Mouse (Mus musculus) limb, embryonic 15.5 days (tissue): Measurements from ENCODE around the gene Hnrnpm. TPM values are rescaled to one million over a fixed set of nuclear protein-coding genes. Genes with fewer than 3 reads are reported as not detected.

Experiments
- ATAC-seq: fragments of 200-750 bp; cut with Nextera tagmentation; 2 replicates; pipeline ENCODE4 v1.8.0; 2017; ENCODE audit warnings: low read depth, moderate TSS enrichment; ENCODE audit not compliant: insufficient number of reproducible peaks, low FRiP score, low TSS enrichment
- H3K27ac ChIP-seq: fragments of 300-500 bp; sonication (generic); 2 replicates; pipeline ENCODE4 v1.5.1; 2015; ENCODE audit warnings: moderate library complexity, mild to moderate bottlenecking, inconsistent platforms
- H3K27me3 ChIP-seq: fragments of 300-500 bp; sonication (generic); 2 replicates; pipeline ENCODE4 v1.6.1; 2015; ENCODE audit warnings: inconsistent platforms
- H3K36me3 ChIP-seq: fragments of 300-500 bp; sonication (generic); 2 replicates; pipeline ENCODE4 v1.6.1; 2015; ENCODE audit warnings: inconsistent platforms
- H3K4me1 ChIP-seq: fragments of 300-500 bp; sonication (generic); 2 replicates; pipeline ENCODE4 v1.6.1; 2015; ENCODE audit warnings: inconsistent platforms
- H3K4me2 ChIP-seq: fragments of 300-500 bp; sonication (generic); 2 replicates; pipeline ENCODE4 v1.6.1; 2015; ENCODE audit warnings: mild to moderate bottlenecking, inconsistent platforms
- H3K4me3 ChIP-seq: fragments of 300-500 bp; sonication (generic); 2 replicates; pipeline ENCODE4 v1.5.1; 2015; ENCODE audit warnings: mild to moderate bottlenecking, inconsistent platforms
- H3K9ac ChIP-seq: fragments of 300-500 bp; sonication (generic); 2 replicates; pipeline ENCODE4 v1.6.1; 2015; ENCODE audit warnings: inconsistent platforms
- H3K9me3 ChIP-seq: fragments of 300-500 bp; sonication (generic); 2 replicates; pipeline ENCODE4 v1.6.1; 2016; ENCODE audit warnings: inconsistent platforms
- WGBS: fragments of 180-500 bp; shearing (Covaris S2); methylation state at CpG from one replicate; pipeline ENCODE4 v1.1.7; 2015; 5-methylcytosine and 5-hydroxymethylcytosine counted together
- polyA plus RNA-seq: library from polyadenylated mRNA; unstranded; fragments of >200 nt; fragmentation: Nextera tagmentation; extraction: Ambion mirVana; gene quantifications from 2 replicates; pipeline ENCODE4 v1.2.1, GENCODE M21; 2015

Hnrnpm gene
- polyA plus RNA-seq, 1 experiment from 2014 or later, result 274 TPM

DNA sequence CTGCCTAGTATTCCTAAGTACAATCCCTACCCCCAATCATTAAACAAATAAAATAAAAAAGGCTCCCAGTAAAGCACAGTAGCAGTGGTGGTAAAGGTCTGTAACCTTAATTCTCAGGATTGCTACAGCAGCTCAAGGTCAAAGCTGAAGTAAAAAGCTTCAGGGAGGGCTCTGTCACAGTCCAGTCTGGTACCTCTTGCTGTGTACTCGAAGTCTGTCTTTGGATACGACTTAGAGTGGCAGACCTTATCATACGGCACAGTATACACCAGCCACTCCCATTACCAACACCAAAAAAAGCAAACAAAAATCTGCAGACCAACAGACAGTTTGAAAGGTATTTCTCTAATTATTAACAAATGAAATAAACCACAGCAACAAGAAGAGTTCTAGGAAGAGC is 19.8 kb downstream of the Hnrnpm start:
- Histone ChIP-seq H3K4me1 (no peaks in the 10 kb centered on the region), H3K27ac (no peak overlapping the region), H3K9me3 (no peaks in the 10 kb centered on the region), H3K4me2 (no peak overlapping the region), H3K4me3 (no peak overlapping the region), H3K27me3 (no peaks in the 10 kb centered on the region), H3K9ac (no peak overlapping the region), H3K36me3 (peaks cover 47% of the 10 kb centered on the region)
- ATAC-seq, result no peak
- 83% methylated on average over 3 of the region's 3 CpGs for WGBS

DNA sequence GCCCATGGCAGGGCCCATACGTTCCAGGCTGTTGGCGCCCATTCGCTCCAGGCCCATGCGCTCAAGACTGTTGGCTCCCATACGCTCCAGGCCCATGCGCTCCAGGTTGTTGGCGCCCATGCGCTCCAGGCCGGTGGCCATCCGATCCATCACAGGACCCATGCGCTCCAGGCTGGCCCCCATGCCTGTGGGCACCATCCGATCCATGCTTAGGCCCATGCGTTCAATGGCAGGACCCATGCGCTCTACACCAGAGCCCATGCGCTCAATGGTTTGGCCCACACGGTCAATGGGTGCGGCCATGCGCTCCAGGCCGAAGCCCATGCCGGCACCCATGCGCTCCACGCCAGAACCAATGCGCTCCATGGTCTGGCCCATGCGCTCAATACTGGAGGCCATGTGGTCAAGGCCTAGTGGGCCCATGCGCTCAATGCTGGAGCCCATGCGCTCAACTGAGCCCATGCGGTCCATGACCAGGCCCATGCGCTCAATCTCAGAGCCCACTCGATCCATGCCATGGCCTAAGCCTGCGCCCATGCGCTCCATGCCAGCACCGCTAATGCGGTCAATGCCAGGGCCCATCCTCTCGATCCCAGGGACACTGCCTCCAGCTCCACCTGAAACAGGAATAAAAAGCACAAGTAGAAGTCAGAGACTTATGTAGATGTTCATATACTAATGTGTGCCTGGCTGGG is 36.7 kb downstream of the Hnrnpm start:
- ATAC-seq, result peak; percentile 48
- 98% methylated on average over 34 of the region's 34 CpGs for WGBS
- no peaks in the 10 kb centered on the region for H3K27me3 ChIP-seq

DNA sequence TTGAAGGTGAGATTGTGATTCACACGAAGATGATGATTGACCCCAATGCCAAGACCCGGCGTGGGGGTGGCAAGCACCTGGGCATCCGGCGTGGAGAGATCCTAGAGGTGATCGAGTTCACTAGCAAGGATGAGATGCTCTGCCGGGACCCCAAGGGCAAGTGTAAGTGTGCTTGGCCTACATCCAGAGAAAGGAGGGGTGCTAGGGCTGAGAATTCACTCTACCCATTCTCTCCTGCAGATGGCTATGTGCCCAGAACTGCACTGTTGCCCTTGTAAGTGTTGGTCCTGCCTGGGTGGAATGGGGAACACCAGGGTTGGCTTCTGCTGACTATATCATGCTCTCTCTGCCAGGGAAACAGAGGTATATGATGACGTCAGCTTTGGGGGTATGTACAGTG is 41.6 kb downstream of the Hnrnpm start:
- 94% methylated on average over 8 of the region's 8 CpGs for WGBS
- Histone ChIP-seq H3K9ac (no peak overlapping the region), H3K36me3 (peaks cover 71% of the 10 kb centered on the region), H3K4me1 (no peaks in the 10 kb centered on the region), H3K27ac (no peak overlapping the region), H3K9me3 (no peaks in the 10 kb centered on the region), H3K4me3 (no peak overlapping the region), H3K4me2 (no peak overlapping the region), H3K27me3 (no peaks in the 10 kb centered on the region)
- no peak for ATAC-seq

More for the DNA sequence above, 36.7 kb downstream of the Hnrnpm start:
- Histone ChIP-seq H3K9ac (no peak overlapping the region), H3K36me3 (peaks cover 89% of the 10 kb centered on the region), H3K4me2 (no peak overlapping the region), H3K4me3 (no peak overlapping the region), H3K9me3 (no peaks in the 10 kb centered on the region), H3K27ac (no peak overlapping the region), H3K4me1 (no peaks in the 10 kb centered on the region)

DNA sequence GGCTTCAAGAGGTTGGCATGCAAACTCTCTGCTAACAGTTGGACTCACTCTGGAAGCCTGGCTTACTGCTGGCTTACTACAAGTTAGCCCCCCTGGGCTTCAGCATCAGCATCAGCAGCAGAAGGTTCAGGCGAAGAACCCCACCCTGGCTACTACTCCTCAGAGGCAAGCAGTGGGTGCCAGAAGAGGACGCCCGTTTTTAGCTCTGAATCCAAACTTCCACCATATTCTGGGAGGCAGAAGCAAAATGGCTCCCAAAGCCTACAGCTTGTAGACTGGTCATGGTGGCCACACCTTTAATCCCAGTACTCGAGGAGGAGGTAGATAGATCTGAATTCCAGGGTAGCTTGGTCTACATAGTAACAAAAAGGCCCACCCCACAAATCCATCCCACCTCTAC is 42.6 kb downstream of the Hnrnpm start:
- Histone ChIP-seq H3K4me2 (no peak overlapping the region), H3K9ac (no peak overlapping the region), H3K9me3 (no peaks in the 10 kb centered on the region), H3K4me1 (no peaks in the 10 kb centered on the region), H3K4me3 (no peak overlapping the region), H3K27me3 (no peaks in the 10 kb centered on the region), H3K27ac (no peak overlapping the region), H3K36me3 (peaks cover 65% of the 10 kb centered on the region)
- ATAC-seq, result no peak
- WGBS, result 92% methylated on average over 4 of the region's 4 CpGs

DNA sequence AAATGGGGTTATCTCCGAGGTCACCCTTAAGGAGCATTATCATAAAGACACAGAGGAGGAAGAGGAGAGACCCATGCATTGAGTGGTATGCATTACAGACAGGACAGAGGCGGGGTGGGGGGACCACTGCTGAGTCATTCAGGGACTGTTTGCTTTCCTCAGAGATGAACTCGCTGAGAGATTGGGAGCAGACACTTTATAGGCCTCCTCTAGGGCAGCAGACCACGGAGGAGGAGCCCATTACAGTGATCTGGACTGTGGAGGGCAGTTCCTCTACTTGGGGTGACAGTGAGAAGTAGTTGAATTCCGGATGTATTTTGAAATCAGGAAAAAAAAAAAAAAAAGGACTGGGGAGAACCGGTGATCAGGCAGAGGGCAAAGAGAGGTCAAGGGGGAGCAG is 46.9 kb downstream of the Hnrnpm start:
- Histone ChIP-seq H3K9ac (no peak overlapping the region), H3K27me3 (no peaks in the 10 kb centered on the region), H3K4me2 (no peak overlapping the region), H3K27ac (no peak overlapping the region), H3K4me1 (no peaks in the 10 kb centered on the region), H3K9me3 (no peaks in the 10 kb centered on the region), H3K36me3 (peaks cover 34% of the 10 kb centered on the region), H3K4me3 (no peak overlapping the region)
- ATAC-seq, result no peak
- 60% methylated on average over 6 of the region's 6 CpGs for WGBS

DNA sequence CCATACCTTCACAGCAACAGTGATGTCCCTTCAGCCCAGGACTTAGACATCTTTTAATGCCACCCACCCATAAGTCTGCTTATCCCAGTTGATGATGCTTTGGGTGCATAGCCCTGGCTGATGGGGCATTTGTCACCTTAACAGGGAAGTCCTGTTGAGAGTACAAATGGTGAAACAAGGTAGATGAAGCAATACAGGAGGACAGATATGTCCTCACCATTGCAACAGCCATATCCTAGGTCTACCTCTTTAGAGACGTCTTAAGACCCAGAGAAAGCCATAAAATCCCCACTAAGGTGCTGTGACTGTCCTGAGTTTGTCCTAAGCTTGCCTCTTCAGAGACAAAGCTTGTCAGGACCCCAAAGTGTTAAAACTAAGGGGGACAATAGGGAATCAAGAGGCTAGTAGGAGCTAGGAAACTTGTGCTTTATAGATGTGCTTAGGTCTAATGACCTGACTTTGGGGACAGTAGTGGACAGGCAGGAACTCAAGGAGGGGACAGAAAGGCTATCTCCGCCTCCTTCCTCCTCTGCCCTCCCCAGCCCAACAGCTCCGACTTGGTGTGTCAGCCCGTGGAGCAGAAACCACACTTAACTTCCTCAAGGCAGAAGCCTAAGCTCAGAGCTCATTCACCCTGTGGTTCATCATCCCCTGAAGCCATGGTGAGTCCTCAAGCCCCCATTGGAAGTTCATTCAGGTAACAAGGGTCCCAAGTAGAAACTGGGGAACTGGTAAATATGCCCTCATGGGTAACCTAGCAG is 49.0 kb downstream of the Hnrnpm start, which contains the start of gene Pram1:
Pram1 (plus strand) TSS at position 541 of the 761 bp plus-strand sequence.
- WGBS, result 80% methylated on average over 4 of the region's 4 CpGs
- no peak within 1 kb of the TSS for H3K4me2 ChIP-seq
- no peaks in the 10 kb centered on the region for H3K27me3 ChIP-seq
- no peaks in the 10 kb centered on the region for H3K4me1 ChIP-seq
- H3K27ac ChIP-seq, result peak within 1 kb of the TSS; percentile 3; the same call in 1 of the 2 replicates
- no peak for ATAC-seq
- H3K9ac ChIP-seq, result no peak within 1 kb of the TSS
- H3K4me3 ChIP-seq, result no peak within 1 kb of the TSS
- H3K9me3 ChIP-seq, result no peaks in the 10 kb centered on the region
- H3K36me3 ChIP-seq, result peaks cover 18% of the 10 kb centered on the region

DNA sequence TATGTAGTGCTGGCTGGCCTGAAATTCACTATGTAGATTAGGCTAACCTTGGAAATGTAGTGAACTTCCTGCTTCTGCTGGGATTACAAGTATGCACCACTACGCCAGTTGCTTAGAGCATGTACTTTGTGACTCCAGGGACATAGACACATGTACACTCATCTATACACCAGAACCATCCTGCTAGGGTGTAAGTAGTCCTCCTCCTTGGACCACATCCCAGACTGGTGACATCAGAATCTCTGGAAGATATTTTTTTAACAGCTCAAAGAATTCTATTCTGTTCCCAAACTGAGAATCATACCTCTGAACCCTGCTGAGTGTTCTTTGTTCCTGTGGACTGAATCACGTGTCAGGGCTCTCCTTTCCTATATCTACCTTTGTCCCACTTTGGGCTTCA is 49.6 kb downstream of the Hnrnpm start:
- Histone ChIP-seq H3K27me3 (no peaks in the 10 kb centered on the region), H3K4me2 (no peak overlapping the region), H3K9ac (no peak overlapping the region), H3K9me3 (no peaks in the 10 kb centered on the region), H3K4me3 (no peak overlapping the region), H3K36me3 (peaks cover 20% of the 10 kb centered on the region), H3K27ac (peak overlapping the region; percentile 3; the same call in 1 of the 2 replicates), H3K4me1 (no peaks in the 10 kb centered on the region)
- ATAC-seq, result no peak
- WGBS, result 75% methylated on average over 2 of the region's 2 CpGs

DNA sequence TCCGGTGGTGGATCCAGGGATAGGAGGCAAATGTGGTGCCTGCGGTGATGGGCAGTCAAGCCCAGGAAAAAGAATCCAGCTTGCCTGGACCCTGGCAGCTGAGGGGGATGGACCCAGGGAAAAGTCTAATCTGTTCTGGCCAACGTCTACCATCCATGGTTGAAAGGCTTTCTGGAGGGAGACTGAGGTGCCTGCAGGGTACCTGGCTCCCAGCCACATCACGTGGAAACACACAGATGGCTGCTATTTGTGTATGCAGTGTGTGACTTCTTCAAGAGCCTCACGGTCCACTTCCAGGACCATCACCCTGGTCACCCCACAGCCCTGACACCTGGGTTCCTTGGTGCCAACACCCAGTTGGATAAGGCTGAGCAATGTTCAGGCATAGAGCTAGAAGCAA is 54.9 kb downstream of the Hnrnpm start:
- Histone ChIP-seq H3K9ac (no peak overlapping the region), H3K4me1 (peaks cover 20% of the 10 kb centered on the region), H3K27me3 (no peaks in the 10 kb centered on the region), H3K9me3 (no peaks in the 10 kb centered on the region), H3K4me2 (no peak overlapping the region), H3K27ac (no peak overlapping the region), H3K4me3 (no peak overlapping the region), H3K36me3 (peaks cover 28% of the 10 kb centered on the region)
- 79% methylated on average over 5 of the region's 5 CpGs for WGBS
- no peak for ATAC-seq

DNA sequence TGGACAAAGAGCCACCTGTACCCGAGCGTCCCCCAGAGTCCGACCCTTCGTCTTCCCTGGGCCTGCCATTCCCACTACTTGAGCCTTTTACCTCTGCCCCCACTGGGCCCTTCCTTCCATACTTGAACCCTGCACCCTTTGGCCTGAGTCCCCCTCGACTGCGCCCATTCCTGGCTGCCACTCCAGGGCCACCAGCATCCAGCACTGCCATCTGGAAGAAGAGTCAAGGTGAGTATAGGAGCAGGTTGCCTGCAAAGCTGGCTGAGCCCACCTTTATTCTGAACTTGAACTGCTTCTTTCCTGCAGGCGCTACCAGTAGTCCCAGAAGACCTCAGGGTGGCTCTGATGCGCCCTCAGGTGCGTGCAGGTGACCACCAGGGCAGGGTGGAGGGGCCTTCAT is 55.4 kb downstream of the Hnrnpm start:
- H3K9ac ChIP-seq, result no peak overlapping the region
- no peak for ATAC-seq
- no peak overlapping the region for H3K4me2 ChIP-seq
- H3K27me3 ChIP-seq, result no peaks in the 10 kb centered on the region
- no peak overlapping the region for H3K4me3 ChIP-seq
- H3K27ac ChIP-seq, result no peak overlapping the region
- 97% methylated on average over 9 of the region's 9 CpGs for WGBS
- peaks cover 28% of the 10 kb centered on the region for H3K36me3 ChIP-seq
- H3K9me3 ChIP-seq, result no peaks in the 10 kb centered on the region
- peaks cover 20% of the 10 kb centered on the region for H3K4me1 ChIP-seq

DNA sequence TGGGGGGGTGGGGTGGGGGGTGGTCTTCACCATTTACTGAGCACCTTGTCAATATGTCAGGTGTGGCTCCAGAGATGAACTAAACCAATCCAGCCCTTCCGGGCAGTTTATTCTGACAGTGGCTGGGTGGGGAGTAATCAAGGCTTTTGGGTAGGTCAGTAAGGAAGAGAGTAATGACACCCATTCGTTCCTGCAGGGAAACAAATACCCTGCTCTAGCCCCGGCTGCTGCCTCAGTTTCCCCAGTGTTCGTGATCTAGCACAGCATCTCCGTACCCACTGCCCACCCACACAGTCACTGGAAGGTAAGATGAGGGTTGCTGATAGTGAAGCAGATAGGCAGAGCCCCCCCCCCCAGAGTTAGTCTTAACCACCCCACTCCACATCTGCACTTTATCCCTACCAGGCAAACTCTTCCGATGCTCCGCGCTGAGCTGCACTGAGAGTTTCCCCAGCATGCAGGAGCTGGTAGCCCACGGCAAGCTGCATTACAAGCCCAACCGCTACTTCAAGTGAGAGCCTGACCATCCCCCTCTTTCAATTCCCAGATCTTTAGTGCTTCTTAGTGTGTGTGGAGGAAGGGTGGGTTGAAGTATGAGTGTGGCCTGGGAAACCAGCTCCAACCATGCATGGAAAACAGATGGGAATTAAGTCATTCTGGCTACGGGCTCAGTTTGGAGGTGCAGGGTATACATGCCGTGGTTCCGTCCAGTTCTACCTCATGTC is 56.3 kb downstream of the Hnrnpm start:
- 67% methylated on average over 13 of the region's 13 CpGs for WGBS
- Histone ChIP-seq H3K27me3 (no peaks in the 10 kb centered on the region), H3K9ac (no peak overlapping the region), H3K4me2 (peak overlapping the region; percentile 58), H3K4me1 (peaks cover 20% of the 10 kb centered on the region), H3K4me3 (0 out of 2 replicates have a peak overlapping the region, but pooled peaks have one; percentile 3), H3K27ac (peak overlapping the region; percentile 27; the same call in 1 of the 2 replicates), H3K9me3 (no peaks in the 10 kb centered on the region), H3K36me3 (peaks cover 28% of the 10 kb centered on the region)
- ATAC-seq, result no peak

DNA sequence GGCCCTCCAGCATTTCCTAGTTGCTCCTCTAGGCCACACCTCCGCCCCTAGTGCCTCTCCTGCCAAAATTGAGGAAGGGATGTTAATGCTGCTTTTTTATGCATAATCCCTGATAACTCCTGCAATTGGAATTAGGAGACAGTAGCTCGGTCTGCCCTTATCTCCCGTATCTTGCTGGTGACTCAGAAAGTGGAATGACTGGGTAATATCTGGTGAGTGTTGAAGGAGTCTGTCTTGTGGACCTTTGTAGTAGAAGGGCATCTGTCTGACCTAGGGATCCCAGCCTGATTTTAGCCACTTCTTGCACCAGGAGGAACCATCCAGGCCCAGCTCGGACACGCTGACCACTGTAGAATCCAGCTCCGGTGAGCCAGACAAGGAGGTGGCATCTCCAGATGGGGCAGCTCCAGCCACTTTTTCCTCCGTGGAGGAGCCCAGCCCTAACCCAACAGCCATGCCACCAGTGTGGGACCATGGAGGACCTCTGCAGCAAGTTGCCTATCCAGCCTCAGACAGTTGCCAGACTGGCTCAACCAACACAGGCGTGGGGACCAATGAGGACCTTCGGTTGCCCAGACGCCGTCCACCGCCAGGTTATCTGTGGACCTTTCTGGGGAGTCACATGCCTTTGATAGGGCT is 57.1 kb downstream of the Hnrnpm start:
- H3K4me1 ChIP-seq, result peaks cover 20% of the 10 kb centered on the region
- no peaks in the 10 kb centered on the region for H3K27me3 ChIP-seq
- H3K9me3 ChIP-seq, result no peaks in the 10 kb centered on the region
- WGBS, result 65% methylated on average over 12 of the region's 12 CpGs
- no peak for ATAC-seq
- H3K4me2 ChIP-seq, result peak overlapping the region; percentile 58
- peak overlapping the region; percentile 78 for H3K4me3 ChIP-seq
- H3K27ac ChIP-seq, result peak overlapping the region; percentile 100
- H3K36me3 ChIP-seq, result peaks cover 28% of the 10 kb centered on the region
- peak overlapping the region; percentile 71 for H3K9ac ChIP-seq
